Mouse (Mus musculus) embryonic facial prominence, embryonic 14.5 days (tissue): ENCODE measurements at regions not wholly inside any gene's neighbourhood (a gene's known extent, or its start where the extent isn't known, plus 50 kb on each side); places are given as distances from the start of the nearest gene placed in this dataset.

Source experiments
- ATAC-seq: fragments of 200-750 bp; cut with Nextera tagmentation; 2 replicates; pipeline ENCODE4 v1.8.0; 2017; ENCODE audit warnings: low read depth, moderate number of reproducible peaks, moderate TSS enrichment
- DNase-seq: peaks from one replicate; pipeline ENCODE4 v3.0.0-alpha.2; 2015; ENCODE audit warnings: low spot score
- H3K27ac ChIP-seq: fragments of 300-500 bp; sonication (generic); replicated peaks from 2 replicates; pipeline ENCODE4 v1.5.1; 2014; ENCODE audit warnings: low read depth, mild to moderate bottlenecking, low read length, moderate library complexity
- H3K27me3 ChIP-seq: fragments of 300-500 bp; sonication (generic); replicated peaks from 2 replicates; pipeline ENCODE4 v1.6.1; 2014; ENCODE audit warnings: low read length; ENCODE audit not compliant: control insufficient read depth, insufficient read depth
- H3K36me3 ChIP-seq: fragments of 300-500 bp; sonication (generic); 2 replicates; pipeline ENCODE4 v1.6.1; 2014; ENCODE audit warnings: low read length, mixed read lengths; ENCODE audit not compliant: control insufficient read depth, insufficient read depth
- H3K4me1 ChIP-seq: fragments of 300-500 bp; sonication (generic); 2 replicates; pipeline ENCODE4 v1.6.1; 2014; ENCODE audit warnings: antibody characterized with exemption, low read length; ENCODE audit not compliant: control insufficient read depth, insufficient read depth
- H3K4me2 ChIP-seq: fragments of 300-500 bp; sonication (generic); 2 replicates; pipeline ENCODE4 v1.6.1; 2014; ENCODE audit warnings: low read depth, mild to moderate bottlenecking, low read length, moderate library complexity, mixed read lengths
- H3K4me3 ChIP-seq: fragments of 300-500 bp; sonication (generic); 2 replicates; pipeline ENCODE4 v1.5.1; 2014; ENCODE audit warnings: low read depth, mild to moderate bottlenecking, low read length
- H3K9ac ChIP-seq: fragments of 300-500 bp; sonication (generic); 2 replicates; pipeline ENCODE4 v1.6.1; 2014; ENCODE audit warnings: low read depth, mild to moderate bottlenecking, low read length, moderate library complexity, mixed read lengths
- H3K9me3 ChIP-seq: fragments of 300-500 bp; sonication (generic); 2 replicates; pipeline ENCODE4 v1.6.1; 2016; ENCODE audit warnings: low read length; ENCODE audit not compliant: control insufficient read depth
- WGBS: fragments of 180-500 bp; shearing (Covaris S2); extraction: QIAGEN DNeasy Blood & Tissue Kit; methylation state at CpG from one replicate; pipeline ENCODE4 v1.1.7; 2014; 5-methylcytosine and 5-hydroxymethylcytosine counted together

GRCm38 (mm10) chr5:15838108-15838972 is 96.2 kb upstream of the Cacna2d1 start:
- Histone ChIP-seq H3K4me3 (no peak overlapping the region), H3K27me3 (no peaks in the 10 kb centered on the region), H3K9me3 (no peaks in the 10 kb centered on the region), H3K36me3 (no peaks in the 10 kb centered on the region), H3K4me1 (no peaks in the 10 kb centered on the region), H3K27ac (no peak overlapping the region), H3K4me2 (0 out of 2 replicates have a peak overlapping the region, but pooled peaks have one; percentile 3), H3K9ac (no peak overlapping the region)
- DNase-seq (peak; percentile 92), ATAC-seq (peak; percentile 89)
- WGBS: 30% methylated on average over 17 of the region's 17 CpGs

DNA sequence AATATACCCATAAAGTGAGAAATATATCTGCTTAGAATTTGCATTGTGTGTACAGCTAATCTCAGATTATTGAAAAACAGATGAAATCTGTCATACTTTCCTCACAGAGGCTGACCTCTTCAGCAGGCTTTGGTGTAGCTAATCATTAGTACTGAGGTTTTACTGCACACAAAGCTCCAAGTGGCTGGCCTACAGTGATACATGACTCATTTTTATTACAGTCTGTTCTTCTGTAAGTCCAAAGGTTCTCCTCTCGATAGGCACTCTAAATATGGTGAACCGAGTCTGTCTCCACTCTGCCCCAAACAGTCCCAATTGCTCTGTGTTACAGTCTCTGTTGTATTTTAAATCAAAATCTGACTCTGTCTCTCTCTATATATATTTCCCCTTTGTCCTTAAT is 87.7 kb upstream of the Cacna2d1 start:
- no peak overlapping the region for H3K4me3 ChIP-seq
- 91% methylated on average over 2 of the region's 2 CpGs for WGBS
- no peak overlapping the region for H3K9ac ChIP-seq
- no peak overlapping the region for H3K27ac ChIP-seq
- H3K36me3 ChIP-seq: no peaks in the 10 kb centered on the region
- ATAC-seq (no peak), DNase-seq (no peak)
- H3K4me1 ChIP-seq: no peaks in the 10 kb centered on the region
- H3K27me3 ChIP-seq: no peaks in the 10 kb centered on the region
- no peak overlapping the region for H3K4me2 ChIP-seq
- H3K9me3 ChIP-seq: no peaks in the 10 kb centered on the region

DNA sequence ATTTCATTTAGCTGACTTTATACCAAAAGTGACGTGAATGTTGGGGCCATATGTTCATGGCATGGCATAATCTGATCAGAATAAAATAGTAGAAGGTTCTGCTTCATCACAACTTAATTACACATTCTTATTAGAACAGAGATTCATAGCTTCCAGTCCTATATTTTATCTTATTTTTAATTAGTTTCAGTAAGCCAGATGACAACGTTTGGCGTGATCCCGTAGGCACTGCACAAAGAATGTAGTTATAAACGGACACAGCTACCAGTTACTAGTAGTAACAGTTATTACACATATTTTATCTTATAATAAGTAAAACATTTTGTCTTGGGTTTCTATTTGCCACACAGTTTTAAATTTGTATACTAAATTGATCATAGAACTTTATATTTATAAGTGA is 85.0 kb upstream of the Cacna2d1 start:
- H3K9ac ChIP-seq: no peak overlapping the region
- no peak for ATAC-seq
- no peak overlapping the region for H3K27ac ChIP-seq
- WGBS: 84% methylated on average over 5 of the region's 5 CpGs
- H3K27me3 ChIP-seq: no peaks in the 10 kb centered on the region
- H3K4me2 ChIP-seq: no peak overlapping the region
- DNase-seq: no peak
- no peaks in the 10 kb centered on the region for H3K9me3 ChIP-seq
- no peaks in the 10 kb centered on the region for H3K36me3 ChIP-seq
- no peaks in the 10 kb centered on the region for H3K4me1 ChIP-seq
- no peak overlapping the region for H3K4me3 ChIP-seq

- no peak overlapping the region for H3K9ac ChIP-seq
- no peaks in the 10 kb centered on the region for H3K27me3 ChIP-seq
- ATAC-seq (peak; percentile 96), DNase-seq (peak; percentile 71)
- no peak overlapping the region for H3K27ac ChIP-seq
- H3K9me3 ChIP-seq: no peaks in the 10 kb centered on the region
- 47% methylated on average over 7 of the region's 7 CpGs for WGBS
- H3K4me1 ChIP-seq: no peaks in the 10 kb centered on the region
- no peak overlapping the region for H3K4me3 ChIP-seq
- H3K36me3 ChIP-seq: no peaks in the 10 kb centered on the region
- H3K4me2 ChIP-seq: no peak overlapping the region
These were observed 84.2 kb upstream of the Cacna2d1 start for GRCm38 (mm10) chr5:15850126-15850801.

DNA sequence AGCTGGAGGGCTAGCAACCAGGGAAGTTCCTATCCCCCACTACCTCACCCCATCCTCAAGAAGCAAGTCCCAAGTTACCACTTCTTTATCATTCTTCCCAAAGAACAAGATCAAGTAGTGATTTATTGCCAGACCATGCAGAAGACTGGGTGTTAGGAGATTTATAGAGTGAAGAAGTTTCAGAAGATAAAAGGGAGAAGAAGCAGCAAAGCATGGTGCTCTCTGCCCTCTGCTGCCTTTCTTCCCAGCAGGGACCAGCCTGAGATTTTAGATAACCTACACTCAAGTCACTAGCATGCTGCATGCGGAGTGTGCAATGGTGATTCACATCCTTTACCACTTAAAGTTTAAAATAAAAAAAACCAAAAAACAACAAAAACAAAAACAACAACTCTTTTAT is 79.7 kb upstream of the Cacna2d1 start:
- Histone ChIP-seq H3K4me3 (no peak overlapping the region), H3K4me2 (no peak overlapping the region), H3K9ac (no peak overlapping the region), H3K27me3 (no peaks in the 10 kb centered on the region), H3K36me3 (no peaks in the 10 kb centered on the region), H3K4me1 (no peaks in the 10 kb centered on the region), H3K9me3 (no peaks in the 10 kb centered on the region), H3K27ac (no peak overlapping the region)
- no peak for DNase-seq
- no peak for ATAC-seq
- WGBS: 82% methylated on average over 1 of the region's 1 CpGs

DNA sequence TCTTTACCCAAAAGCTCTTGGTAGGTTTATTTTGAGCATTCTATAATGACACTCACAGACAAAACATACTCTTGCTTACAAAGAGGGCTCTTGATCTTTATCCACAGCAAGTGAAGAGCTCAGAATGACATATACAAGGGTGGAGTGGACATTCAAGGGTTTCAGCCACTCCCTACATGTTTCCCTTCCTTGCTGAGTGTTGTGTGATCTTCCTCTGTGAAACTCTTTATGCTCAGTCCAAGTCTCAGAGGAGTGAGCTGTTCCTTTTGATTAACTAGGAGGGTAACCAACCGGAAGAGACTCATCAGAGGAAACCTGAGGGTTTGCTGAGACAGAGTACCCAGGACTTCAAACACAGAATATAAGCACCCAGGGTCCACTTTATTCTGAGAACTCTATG is 77.5 kb upstream of the Cacna2d1 start:
- H3K27me3 ChIP-seq: no peaks in the 10 kb centered on the region
- H3K36me3 ChIP-seq: no peaks in the 10 kb centered on the region
- H3K9me3 ChIP-seq: 0 out of 2 replicates have a peak, but pooled peaks cover under 1% of the 10 kb centered on the region
- ATAC-seq: no peak
- DNase-seq: no peak
- H3K4me2 ChIP-seq: no peak overlapping the region
- H3K4me1 ChIP-seq: no peaks in the 10 kb centered on the region
- no peak overlapping the region for H3K4me3 ChIP-seq
- WGBS: 44% methylated on average over 1 of the region's 1 CpGs
- H3K27ac ChIP-seq: no peak overlapping the region
- H3K9ac ChIP-seq: no peak overlapping the region

GRCm38 (mm10) chr5:15874065-15874464 is 60.4 kb upstream of the Cacna2d1 start:
- H3K4me3 ChIP-seq: no peak overlapping the region
- H3K4me2 ChIP-seq: no peak overlapping the region
- no peak overlapping the region for H3K27ac ChIP-seq
- WGBS: 87% methylated on average over 3 of the region's 3 CpGs
- no peaks in the 10 kb centered on the region for H3K9me3 ChIP-seq
- no peak overlapping the region for H3K9ac ChIP-seq
- ATAC-seq (no peak), DNase-seq (no peak)
- H3K4me1 ChIP-seq: no peaks in the 10 kb centered on the region; the same call in 1 of the 2 replicates
- H3K27me3 ChIP-seq: no peaks in the 10 kb centered on the region
- H3K36me3 ChIP-seq: no peaks in the 10 kb centered on the region

GRCm38 (mm10) chr5:15883004-15883403 is 51.5 kb upstream of the Cacna2d1 start:
- Histone ChIP-seq H3K4me3 (no peak overlapping the region), H3K9me3 (no peaks in the 10 kb centered on the region), H3K27me3 (no peaks in the 10 kb centered on the region), H3K36me3 (no peaks in the 10 kb centered on the region), H3K9ac (no peak overlapping the region), H3K4me1 (0 out of 2 replicates have a peak, but pooled peaks cover 6% of the 10 kb centered on the region), H3K4me2 (no peak overlapping the region), H3K27ac (no peak overlapping the region)
- ATAC-seq (no peak; the same call in 1 of the 2 replicates), DNase-seq (no peak)
